Mouse (Mus musculus) hindbrain, embryonic 12.5 days (tissue): ENCODE data around the gene Ilf3. TPM values are rescaled to one million over a fixed set of nuclear protein-coding genes. Genes with fewer than 3 reads are reported as not detected.

Source experiments
- ATAC-seq: fragments of 200-750 bp; cut with Nextera tagmentation; 2 replicates; pipeline ENCODE4 v1.8.0; 2017; ENCODE audit warnings: moderate TSS enrichment; ENCODE audit not compliant: low FRiP score
- H3K27ac ChIP-seq: fragments of 300-500 bp; sonication (generic); 2 replicates; pipeline ENCODE4 v1.5.1; 2016; ENCODE audit warnings: mild to moderate bottlenecking
- H3K27me3 ChIP-seq: fragments of 300-500 bp; sonication (generic); 2 replicates; pipeline ENCODE4 v1.6.1; 2016; ENCODE audit warnings: mild to moderate bottlenecking
- H3K36me3 ChIP-seq: fragments of 300-500 bp; sonication (generic); 2 replicates; pipeline ENCODE4 v1.6.1; 2016; ENCODE audit warnings: mild to moderate bottlenecking
- H3K4me1 ChIP-seq: fragments of 300-500 bp; sonication (generic); 2 replicates; pipeline ENCODE4 v1.6.1; 2016
- H3K4me2 ChIP-seq: fragments of 300-500 bp; sonication (generic); replicated peaks from 2 replicates; pipeline ENCODE4 v1.6.1; 2016; ENCODE audit warnings: mild to moderate bottlenecking
- H3K4me3 ChIP-seq: fragments of 300-500 bp; sonication (generic); 2 replicates; pipeline ENCODE4 v1.5.1; 2016; ENCODE audit warnings: mild to moderate bottlenecking
- H3K9ac ChIP-seq: fragments of 300-500 bp; sonication (generic); 2 replicates; pipeline ENCODE4 v1.6.1; 2016; ENCODE audit warnings: mild to moderate bottlenecking, moderate library complexity
- H3K9me3 ChIP-seq: fragments of 300-500 bp; sonication (generic); replicated peaks from 2 replicates; pipeline ENCODE4 v1.6.1; 2016; ENCODE audit warnings: mild to moderate bottlenecking
- WGBS: fragments of 180-500 bp; shearing (Covaris S2); methylation state at CpG from one replicate; pipeline ENCODE4 v1.1.7; 2016; 5-methylcytosine and 5-hydroxymethylcytosine counted together
- polyA plus RNA-seq: library from polyadenylated mRNA; unstranded; fragments of >200 nt; fragmentation: Nextera tagmentation; extraction: Ambion mirVana; gene quantifications from 2 replicates; pipeline ENCODE4 v1.2.1, GENCODE M21; 2016

Gene Ilf3
- polyA plus RNA-seq, 1 experiment from 2014 or later = 283 TPM

GRCm38 (mm10) chr9:21372508-21372907 is 4.8 kb downstream of the Ilf3 start:
- Histone ChIP-seq H3K9me3 (no peaks in the 10 kb centered on the region), H3K36me3 (peaks cover 24% of the 10 kb centered on the region; the same call in 1 of the 2 replicates), H3K4me1 (peaks cover 23% of the 10 kb centered on the region), H3K4me2 (no peak overlapping the region), H3K4me3 (no peak overlapping the region), H3K27me3 (no peaks in the 10 kb centered on the region), H3K9ac (no peak overlapping the region), H3K27ac (no peak overlapping the region)
- 73% methylated on average over 1 of the region's 1 CpGs for WGBS
- ATAC-seq = no peak

DNA sequence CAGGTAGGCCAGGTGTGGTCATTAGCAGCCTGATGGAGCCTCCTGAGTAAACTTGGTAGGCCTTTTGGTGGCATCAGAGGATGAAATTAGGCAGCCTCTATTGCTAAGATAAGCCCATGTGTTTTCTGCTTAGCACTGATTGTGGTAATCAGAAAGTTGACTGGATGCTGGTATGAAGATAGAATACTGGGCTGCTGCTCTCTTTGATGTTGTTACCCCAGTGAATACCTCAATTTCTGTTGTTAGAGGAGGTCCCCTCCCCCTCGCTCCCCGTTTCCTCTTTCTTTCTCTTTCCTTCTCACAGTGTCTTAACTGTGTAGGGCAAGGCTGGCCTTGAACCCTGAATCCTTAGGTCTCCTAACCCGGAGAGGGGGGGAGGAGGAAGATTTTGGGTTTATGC is 11.5 kb downstream of the Ilf3 start:
- no peak for ATAC-seq
- Histone ChIP-seq H3K36me3 (peaks cover 16% of the 10 kb centered on the region), H3K4me2 (no peak overlapping the region), H3K27me3 (no peaks in the 10 kb centered on the region), H3K27ac (no peak overlapping the region), H3K4me3 (no peak overlapping the region), H3K9me3 (no peaks in the 10 kb centered on the region), H3K9ac (no peak overlapping the region), H3K4me1 (peaks cover 15% of the 10 kb centered on the region)
- WGBS = 85% methylated on average over 3 of the region's 3 CpGs

DNA sequence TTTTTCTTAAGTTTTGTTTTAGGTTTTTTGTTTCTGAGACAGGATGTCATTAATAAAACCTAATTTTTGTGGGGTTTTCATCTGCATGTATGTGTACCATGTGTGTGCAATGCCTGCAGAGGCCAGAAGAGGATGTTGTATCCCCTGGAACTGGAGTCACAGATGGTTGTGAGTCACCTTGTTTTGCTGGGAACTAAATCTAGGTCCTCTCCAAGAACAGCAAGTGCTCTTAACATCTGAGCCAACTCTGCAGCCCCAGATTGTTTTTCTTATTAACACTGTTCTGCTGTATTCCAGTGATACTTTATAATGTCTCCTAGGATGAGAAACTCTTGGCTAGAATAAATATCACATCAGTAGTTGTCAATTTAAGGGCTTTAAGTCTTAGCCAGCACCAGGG is 13.2 kb downstream of the Ilf3 start:
- no peak overlapping the region for H3K4me3 ChIP-seq
- H3K9ac ChIP-seq = no peak overlapping the region
- peaks cover 8% of the 10 kb centered on the region for H3K36me3 ChIP-seq
- no peak overlapping the region for H3K4me2 ChIP-seq
- no peak for ATAC-seq
- H3K4me1 ChIP-seq = peaks cover 17% of the 10 kb centered on the region
- no peak overlapping the region for H3K27ac ChIP-seq
- H3K9me3 ChIP-seq = no peaks in the 10 kb centered on the region
- no peaks in the 10 kb centered on the region for H3K27me3 ChIP-seq

GRCm38 (mm10) chr9:21383966-21384365 is 16.3 kb downstream of the Ilf3 start:
- Histone ChIP-seq H3K27me3 (no peaks in the 10 kb centered on the region), H3K4me2 (no peak overlapping the region), H3K27ac (no peak overlapping the region), H3K9ac (no peak overlapping the region), H3K4me1 (peaks cover 6% of the 10 kb centered on the region), H3K36me3 (peaks cover 19% of the 10 kb centered on the region), H3K4me3 (no peak overlapping the region), H3K9me3 (no peaks in the 10 kb centered on the region)
- ATAC-seq = no peak

DNA sequence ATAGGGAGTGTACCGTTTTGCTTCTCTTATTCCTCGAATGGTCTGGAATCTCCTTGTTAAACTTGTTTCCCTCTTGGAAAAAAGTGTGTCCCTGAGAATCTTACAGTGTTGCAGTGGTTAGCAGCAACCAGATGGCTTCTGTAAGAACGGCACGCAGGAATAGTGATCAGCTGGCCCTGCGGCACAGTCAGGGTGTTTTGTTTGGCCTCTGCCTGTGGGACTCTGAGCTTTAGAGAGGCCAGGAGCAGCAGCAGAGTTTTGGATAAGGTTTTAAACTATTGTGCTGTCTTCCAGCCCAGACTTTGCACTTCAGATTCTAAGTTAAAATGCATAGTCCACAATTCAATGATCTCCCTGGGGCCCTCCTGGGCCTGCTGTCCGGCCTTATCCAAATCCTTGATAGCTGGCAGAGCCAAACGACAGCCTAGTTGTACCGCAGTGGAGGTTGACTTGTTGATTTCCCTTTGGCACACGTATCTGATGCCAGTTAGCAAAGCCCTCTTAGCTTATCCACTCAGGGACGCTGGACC is 25.0 kb downstream of the Ilf3 start:
- H3K9ac ChIP-seq = no peak overlapping the region
- H3K4me2 ChIP-seq = no peak overlapping the region
- H3K4me1 ChIP-seq = no peaks in the 10 kb centered on the region
- H3K36me3 ChIP-seq = peaks cover 93% of the 10 kb centered on the region
- no peak overlapping the region for H3K4me3 ChIP-seq
- H3K27me3 ChIP-seq = no peaks in the 10 kb centered on the region
- H3K9me3 ChIP-seq = no peaks in the 10 kb centered on the region
- 91% methylated on average over 10 of the region's 10 CpGs for WGBS
- no peak overlapping the region for H3K27ac ChIP-seq
- no peak for ATAC-seq

DNA sequence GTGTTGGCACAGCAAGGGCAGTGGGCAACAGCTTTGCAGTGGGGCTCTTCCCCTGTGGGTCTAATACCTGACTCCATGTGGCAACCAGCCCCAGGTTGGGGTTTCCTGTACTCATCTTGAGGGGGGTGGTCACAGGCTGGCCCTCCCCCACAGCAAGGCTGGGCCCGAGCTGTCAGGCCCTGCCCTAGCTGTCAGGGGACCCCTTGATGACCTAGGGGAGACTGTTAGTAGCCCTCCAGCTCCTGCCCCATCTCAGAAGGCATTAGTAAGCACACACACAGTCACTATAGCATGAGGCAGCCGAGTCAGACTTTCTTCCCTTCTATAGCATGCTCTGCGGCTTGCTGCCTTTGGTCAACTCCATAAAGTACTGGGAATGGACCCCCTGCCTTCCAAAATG is 28.0 kb downstream of the Ilf3 start:
- WGBS = 95% methylated on average over 3 of the region's 3 CpGs

DNA sequence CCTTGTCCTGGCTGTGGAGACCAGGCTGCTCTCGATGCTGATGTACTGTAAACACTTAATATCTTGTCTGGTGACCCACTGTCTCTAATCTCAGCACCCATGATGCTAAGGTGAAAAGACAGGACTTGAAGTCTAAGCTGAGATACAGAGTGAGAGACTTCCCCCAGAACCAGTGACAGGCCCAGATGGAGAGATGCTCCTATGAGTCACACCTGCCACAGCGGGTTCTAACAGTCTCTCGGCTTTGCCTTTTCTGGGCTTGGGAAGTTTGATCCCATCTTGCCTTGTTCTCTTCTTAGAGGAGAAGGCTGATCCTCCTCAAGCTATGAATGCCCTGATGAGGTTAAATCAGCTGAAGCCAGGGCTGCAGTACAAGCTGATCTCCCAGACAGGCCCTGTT is 29.5 kb downstream of the Ilf3 start:
- Histone ChIP-seq H3K36me3 (peaks cover 98% of the 10 kb centered on the region), H3K27me3 (no peaks in the 10 kb centered on the region), H3K27ac (no peak overlapping the region), H3K4me2 (no peak overlapping the region), H3K4me3 (no peak overlapping the region), H3K4me1 (no peaks in the 10 kb centered on the region), H3K9me3 (no peaks in the 10 kb centered on the region), H3K9ac (no peak overlapping the region)
- 95% methylated on average over 3 of the region's 3 CpGs for WGBS
- ATAC-seq = no peak

More for the DNA sequence above, 28.0 kb downstream of the Ilf3 start:
- Histone ChIP-seq H3K4me1 (no peaks in the 10 kb centered on the region), H3K27me3 (no peaks in the 10 kb centered on the region), H3K27ac (no peak overlapping the region), H3K36me3 (peaks cover 99% of the 10 kb centered on the region), H3K4me3 (no peak overlapping the region), H3K4me2 (no peak overlapping the region), H3K9ac (no peak overlapping the region), H3K9me3 (no peaks in the 10 kb centered on the region)
- ATAC-seq = no peak

DNA sequence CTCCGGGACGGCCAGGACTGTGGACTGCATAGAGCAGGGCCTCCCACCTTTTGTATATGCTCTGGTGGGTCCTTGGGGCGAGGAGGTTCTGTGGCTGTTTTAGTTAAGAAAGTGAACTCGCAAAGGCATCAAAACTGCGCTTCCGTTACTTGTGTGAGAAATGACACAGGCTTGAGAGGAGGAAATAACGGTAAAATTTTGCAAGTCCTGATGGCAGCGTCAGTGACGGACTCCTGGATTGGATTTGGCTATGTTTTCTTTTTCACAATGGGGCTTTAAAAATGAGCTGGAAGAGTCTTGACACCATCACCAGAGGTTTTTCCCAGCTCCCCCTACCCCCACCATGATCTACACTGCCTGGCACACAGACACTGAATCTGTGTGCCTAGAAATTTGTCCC is 33.4 kb downstream of the Ilf3 start:
- Histone ChIP-seq H3K4me1 (no peaks in the 10 kb centered on the region), H3K9me3 (no peaks in the 10 kb centered on the region), H3K4me2 (no peak overlapping the region), H3K27ac (no peak overlapping the region), H3K36me3 (peaks cover 96% of the 10 kb centered on the region), H3K4me3 (no peak overlapping the region), H3K9ac (no peak overlapping the region), H3K27me3 (no peaks in the 10 kb centered on the region)
- no peak for ATAC-seq
- WGBS = 96% methylated on average over 9 of the region's 9 CpGs

DNA sequence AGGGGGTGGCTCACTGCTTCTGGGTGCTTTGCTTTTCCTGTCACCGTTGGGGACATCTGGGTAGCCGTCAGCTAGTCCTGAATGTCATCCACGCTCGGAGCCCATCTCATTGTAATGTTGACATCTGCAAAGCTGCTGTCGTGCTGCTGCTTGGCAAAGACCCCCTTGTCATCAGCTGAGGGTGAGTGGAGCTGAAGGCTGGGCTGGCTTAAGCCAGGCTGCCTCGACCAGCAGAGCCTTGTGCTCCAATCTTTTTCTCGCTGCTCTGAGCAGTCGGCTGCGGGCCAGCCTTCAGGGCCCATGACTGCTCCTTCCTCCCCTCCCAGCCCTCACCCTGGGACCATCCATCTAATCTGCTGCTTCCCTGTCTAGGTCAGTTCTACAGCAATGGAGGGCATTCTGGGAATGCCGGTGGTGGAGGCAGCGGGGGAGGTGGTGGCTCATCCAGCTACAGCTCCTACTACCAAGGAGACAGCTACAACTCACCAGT is 35.1 kb downstream of the Ilf3 start:
- ATAC-seq = no peak
- Histone ChIP-seq H3K4me2 (no peak overlapping the region), H3K36me3 (peaks cover 91% of the 10 kb centered on the region), H3K9me3 (no peaks in the 10 kb centered on the region), H3K4me1 (no peaks in the 10 kb centered on the region), H3K27me3 (no peaks in the 10 kb centered on the region), H3K9ac (no peak overlapping the region), H3K4me3 (no peak overlapping the region), H3K27ac (no peak overlapping the region)
- WGBS = 91% methylated on average over 11 of the region's 11 CpGs

DNA sequence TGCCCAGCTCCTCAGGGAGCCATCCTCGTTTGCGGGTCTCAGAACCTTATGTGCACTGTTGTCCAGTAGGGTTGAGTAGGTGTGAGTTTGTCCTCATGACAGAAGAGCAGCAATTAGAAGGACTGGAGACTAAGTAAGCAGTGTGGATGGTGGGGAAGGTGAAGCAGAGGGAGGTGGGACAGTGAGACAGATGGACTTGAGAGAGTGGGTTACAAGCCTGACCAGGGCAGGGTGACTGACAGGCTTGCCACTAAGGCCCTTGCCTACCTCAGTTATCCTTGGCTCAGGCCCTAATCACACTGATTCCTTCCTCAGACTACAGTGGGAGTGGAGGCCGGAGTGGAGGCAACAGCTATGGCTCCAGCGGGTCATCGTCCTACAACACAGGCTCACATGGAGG is 36.1 kb downstream of the Ilf3 start:
- no peak overlapping the region for H3K4me3 ChIP-seq
- H3K27me3 ChIP-seq = no peaks in the 10 kb centered on the region
- no peaks in the 10 kb centered on the region for H3K4me1 ChIP-seq
- H3K4me2 ChIP-seq = no peak overlapping the region
- WGBS = 95% methylated on average over 5 of the region's 5 CpGs
- H3K36me3 ChIP-seq = peaks cover 82% of the 10 kb centered on the region
- H3K9me3 ChIP-seq = no peaks in the 10 kb centered on the region
- no peak for ATAC-seq
- no peak overlapping the region for H3K27ac ChIP-seq
- no peak overlapping the region for H3K9ac ChIP-seq

- Histone ChIP-seq H3K27me3 (no peaks in the 10 kb centered on the region), H3K4me2 (no peak overlapping the region), H3K9ac (no peak overlapping the region), H3K9me3 (no peaks in the 10 kb centered on the region), H3K36me3 (peaks cover 64% of the 10 kb centered on the region), H3K4me1 (no peaks in the 10 kb centered on the region), H3K4me3 (no peak overlapping the region), H3K27ac (no peak overlapping the region)
- ATAC-seq = no peak
- 81% methylated on average over 4 of the region's 4 CpGs for WGBS
These were observed 37.9 kb downstream of the Ilf3 start for GRCm38 (mm10) chr9:21405525-21405924.

- Histone ChIP-seq H3K4me1 (peaks cover 13% of the 10 kb centered on the region), H3K9ac (no peak overlapping the region), H3K4me2 (no peak overlapping the region), H3K36me3 (peaks cover 41% of the 10 kb centered on the region), H3K27ac (no peak overlapping the region), H3K9me3 (no peaks in the 10 kb centered on the region), H3K27me3 (no peaks in the 10 kb centered on the region), H3K4me3 (no peak overlapping the region)
- 18% methylated on average over 4 of the region's 4 CpGs for WGBS
- ATAC-seq = no peak
These were observed 40.3 kb downstream of the Ilf3 start for GRCm38 (mm10) chr9:21407951-21408350.

GRCm38 (mm10) chr9:21408624-21409023 is 41.0 kb downstream of the Ilf3 start:
- Histone ChIP-seq H3K9ac (no peak overlapping the region), H3K4me1 (peaks cover 13% of the 10 kb centered on the region), H3K27me3 (no peaks in the 10 kb centered on the region), H3K4me2 (no peak overlapping the region), H3K9me3 (no peaks in the 10 kb centered on the region), H3K27ac (no peak overlapping the region), H3K4me3 (no peak overlapping the region), H3K36me3 (peaks cover 35% of the 10 kb centered on the region)
- 74% methylated on average over 7 of the region's 7 CpGs for WGBS
- ATAC-seq = no peak
